Mouse (Mus musculus) small intestine, adult 2 months (tissue): ENCODE results near the gene Tfam. TPM values are rescaled to one million over a fixed set of nuclear protein-coding genes. Genes with fewer than 3 reads are reported as not detected.

Experiments used
- H3K27ac ChIP-seq: fragments of 200-500 bp; 2 replicates; pipeline ENCODE4 v1.5.1; 2012; ENCODE audit warnings: low read depth, low read length, control low read depth, inconsistent platforms; ENCODE audit not compliant: insufficient read depth
- H3K27me3 ChIP-seq: fragments of 200-500 bp; 2 replicates; pipeline ENCODE4 v1.6.1; 2012; ENCODE audit warnings: mild to moderate bottlenecking, moderate library complexity, low read length, inconsistent platforms; ENCODE audit not compliant: control insufficient read depth, insufficient read depth
- H3K36me3 ChIP-seq: fragments of 200-500 bp; 2 replicates; pipeline ENCODE4 v1.6.1; 2012; ENCODE audit warnings: mild to moderate bottlenecking, low read length, control low read depth, inconsistent platforms; ENCODE audit not compliant: control insufficient read depth, insufficient read depth
- H3K4me1 ChIP-seq: fragments of 200-500 bp; 2 replicates; pipeline ENCODE4 v1.6.1; 2012; ENCODE audit warnings: low read length, inconsistent platforms, mixed read lengths; ENCODE audit not compliant: control insufficient read depth, insufficient read depth, insufficient read length
- H3K4me3 ChIP-seq: fragments of 200-500 bp; 2 replicates; pipeline ENCODE4 v1.5.1; 2012; ENCODE audit warnings: low read depth, mild to moderate bottlenecking, control low read depth, inconsistent platforms, low read length, moderate library complexity
- CTCF ChIP-seq: fragments of 200-500 bp; IDR thresholded peaks from 2 replicates; pipeline ENCODE4 v1.5.1; 2012; ENCODE audit warnings: low read depth, mild to moderate bottlenecking, control low read depth, inconsistent platforms, low read length, moderate library complexity, mixed read lengths; ENCODE audit not compliant: insufficient replicate concordance, insufficient read length; ENCODE audit errors: extremely low read depth
- POLR2A ChIP-seq: fragments of 200-500 bp; IDR thresholded peaks from 2 replicates; pipeline ENCODE4 v1.6.1; 2012; ENCODE audit warnings: low read depth, mild to moderate bottlenecking, control low read depth, inconsistent platforms, low read length, moderate library complexity
- WGBS: fragments of 180-500 bp; shearing (Covaris S2); methylation state at CpG from one replicate; pipeline ENCODE4 v1.1.7; 2018; 5-methylcytosine and 5-hydroxymethylcytosine counted together
- polyA plus RNA-seq: library from polyadenylated mRNA; depleted of rRNA; stranded (reverse); fragments of >200 nt; gene quantifications from 2 replicates; pipeline ENCODE4 v1.2.3, GENCODE M21; 2012

The Tfam gene
- polyA plus RNA-seq, 1 experiment = 4.7 TPM

- H3K4me1 ChIP-seq = no peaks in the 10 kb centered on the region; the same call in 1 of the 2 replicates
- TF ChIP-seq POLR2A (no peak), CTCF (no peak)
- no peaks in the 10 kb centered on the region for H3K27me3 ChIP-seq
- 0 out of 2 replicates have a peak, but pooled peaks cover under 1% of the 10 kb centered on the region for H3K36me3 ChIP-seq
- 73% methylated on average over 10 of the region's 10 CpGs for WGBS
- no peak overlapping the region for H3K27ac ChIP-seq
- no peak overlapping the region for H3K4me3 ChIP-seq
Observed at GRCm38 (mm10) chr10:71249086-71249880, 11.2 kb upstream of the Tfam start.

GRCm38 (mm10) chr10:71246956-71247355 lies 8.9 kb upstream of the Tfam start:
- H3K27me3 ChIP-seq = no peaks in the 10 kb centered on the region
- no peaks in the 10 kb centered on the region for H3K36me3 ChIP-seq
- H3K4me1 ChIP-seq = no peaks in the 10 kb centered on the region; the same call in 1 of the 2 replicates
- TF ChIP-seq CTCF (no peak), POLR2A (no peak)
- no peak overlapping the region for H3K4me3 ChIP-seq
- H3K27ac ChIP-seq = no peak overlapping the region
- WGBS = 18% methylated on average over 7 of the region's 7 CpGs

- H3K27ac ChIP-seq = no peak overlapping the region
- H3K4me1 ChIP-seq = no peaks in the 10 kb centered on the region
- TF ChIP-seq POLR2A (no peak), CTCF (no peak)
- no peaks in the 10 kb centered on the region for H3K27me3 ChIP-seq
- no peak overlapping the region for H3K4me3 ChIP-seq
- H3K36me3 ChIP-seq = peaks cover 8% of the 10 kb centered on the region
- WGBS = 34% methylated on average over 6 of the region's 6 CpGs
Observed at GRCm38 (mm10) chr10:71239479-71240120, 1.5 kb upstream of the Tfam start.

GRCm38 (mm10) chr10:71237516-71238239 lies 402 bp downstream of the Tfam start:
- Histone ChIP-seq H3K36me3 (peaks cover 20% of the 10 kb centered on the region), H3K4me3 (peak overlapping the region; percentile 93), H3K4me1 (peaks cover 1% of the 10 kb centered on the region; the same call in 1 of the 2 replicates), H3K27ac (peak overlapping the region; percentile 64), H3K27me3 (no peaks in the 10 kb centered on the region)
- TF ChIP-seq POLR2A = peak; percentile 63
- TF ChIP-seq CTCF = no peak
- 0% methylated on average over 68 of the region's 68 CpGs for WGBS

GRCm38 (mm10) chr10:71234071-71234470 lies 4.0 kb downstream of the Tfam start:
- H3K36me3 ChIP-seq = peaks cover 41% of the 10 kb centered on the region
- peaks cover 1% of the 10 kb centered on the region; the same call in 1 of the 2 replicates for H3K4me1 ChIP-seq
- no peak overlapping the region for H3K27ac ChIP-seq
- no peaks in the 10 kb centered on the region for H3K27me3 ChIP-seq
- WGBS = 94% methylated on average over 8 of the region's 8 CpGs
- no peak overlapping the region for H3K4me3 ChIP-seq
- no peak for TF ChIP-seq POLR2A
- TF ChIP-seq CTCF = no peak

GRCm38 (mm10) chr10:71225894-71226293 lies 12.2 kb downstream of the Tfam start:
- H3K36me3 ChIP-seq = peaks cover 40% of the 10 kb centered on the region
- 41% methylated on average over 7 of the region's 7 CpGs for WGBS
- H3K4me3 ChIP-seq = no peak overlapping the region
- H3K27ac ChIP-seq = no peak overlapping the region
- no peaks in the 10 kb centered on the region for H3K4me1 ChIP-seq
- H3K27me3 ChIP-seq = no peaks in the 10 kb centered on the region
- TF ChIP-seq CTCF = peak; percentile 90; the same call in 1 of the 2 replicates
- TF ChIP-seq POLR2A = no peak
